Mouse (Mus musculus): ENCODE results near the gene Slc25a21.

- TF ChIP-seq CTCF (IDR thresholded peaks at IDR 0.05; ENCODE audit: low read depth) (no peak), EP300 (optimal IDR thresholded peaks at IDR 0.05) (no peak)
These were observed 177.5 kb downstream of the Slc25a21 start for GRCm38 (mm10) chr12:57019737-57020136.
